Mouse (Mus musculus) NIH3T3 (cell line): ENCODE data around the gene Ddias.
A peak's percentile ranks its signal among the peaks of the same experiment; 100 is the strongest.
"Not testable (repeated sequence)": the region's sequence is repeated elsewhere in the genome, so short reads cannot be mapped to it uniquely, and the experiment has no call there.

Experiments
- DNase-seq: peaks from one replicate; pipeline ENCODE4 v3.0.0-alpha.2; 2012; ENCODE audit warnings: low read depth

The Ddias gene

DNA sequence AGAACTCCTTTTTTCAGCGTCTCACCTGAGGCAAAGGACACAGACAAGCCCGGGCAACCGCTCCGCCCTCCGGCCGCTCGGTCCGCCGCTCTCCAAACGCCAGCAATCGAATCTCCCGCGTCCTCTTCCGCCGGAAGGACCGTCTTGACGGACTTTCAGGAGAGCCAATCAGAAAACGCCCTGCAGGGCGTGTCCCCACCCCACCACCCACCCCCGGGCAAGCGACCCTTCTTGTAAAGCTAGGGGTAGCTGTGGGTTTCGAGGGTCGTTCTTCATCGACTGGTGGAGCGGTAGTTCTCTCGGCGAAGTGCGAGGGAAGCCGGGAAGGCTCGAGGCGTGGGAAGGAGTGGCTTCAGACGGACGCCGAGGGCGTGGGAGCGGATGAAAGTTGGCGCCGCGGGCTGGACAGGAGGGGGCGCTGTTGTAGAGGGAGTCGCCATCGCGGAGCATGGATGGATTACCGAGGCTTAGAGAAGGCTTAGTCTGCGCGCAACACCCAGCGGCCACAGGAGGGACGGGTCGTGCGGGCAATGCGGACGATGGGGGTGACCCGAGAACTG lies at the start of gene Ddias, which contains the start of gene Prcp:
Gene Ddias, minus strand, starts transcription at position 132 of the 560 bp plus-strand sequence.
Gene Prcp, plus strand, starts transcription at position 355 of the 560 bp plus-strand sequence.
- peak; percentile 96 for DNase-seq

DNA sequence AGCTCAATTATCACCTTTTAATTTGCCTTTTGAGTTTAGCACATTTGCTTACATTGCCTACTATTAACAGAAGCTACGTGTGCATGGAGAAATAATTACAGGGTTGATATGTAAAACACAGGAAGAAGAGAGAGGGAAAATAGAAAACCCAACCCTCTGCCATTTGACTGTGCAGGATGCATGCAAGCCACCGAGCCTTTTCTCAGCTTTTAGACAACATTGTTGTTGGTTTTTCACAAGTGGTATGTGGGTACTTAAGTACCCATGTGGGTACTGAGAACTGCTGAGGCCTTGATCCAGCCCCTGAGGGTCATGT lies 46.8 kb upstream of the Ddias start:
- DNase-seq: no peak

DNA sequence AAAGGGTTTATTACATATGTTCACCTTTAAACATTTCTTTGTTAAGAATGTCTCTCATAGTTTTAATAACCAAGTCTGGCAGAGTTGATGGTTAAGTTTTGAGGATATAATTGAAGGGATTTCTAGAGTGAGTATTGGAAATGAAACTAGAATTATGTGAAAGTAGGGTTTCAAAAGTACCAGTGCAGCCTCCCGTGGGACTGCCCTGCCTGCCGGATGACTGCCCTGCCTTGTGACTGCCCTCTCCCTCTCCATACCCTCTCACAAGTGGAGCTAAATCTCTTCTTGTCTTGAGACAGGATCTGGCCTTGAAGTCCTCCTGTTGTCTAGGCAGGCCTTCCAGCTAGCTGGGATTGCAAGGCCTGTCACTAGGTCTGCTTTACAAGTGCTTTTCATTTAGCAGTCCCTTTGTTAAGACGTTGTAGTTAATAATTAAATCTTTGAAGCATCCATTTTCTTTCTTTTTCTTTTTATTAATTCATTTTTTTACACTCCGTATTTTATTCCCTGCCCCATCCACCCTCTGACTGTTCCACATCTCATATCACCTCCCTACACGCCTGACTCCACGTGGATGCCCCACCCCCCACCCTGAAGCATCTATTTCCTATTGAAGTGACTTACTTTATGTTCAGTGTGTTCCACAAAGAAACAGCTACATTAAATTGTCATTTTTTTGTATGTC lies 46.3 kb upstream of the Ddias start:
- DNase-seq: no peak

DNA sequence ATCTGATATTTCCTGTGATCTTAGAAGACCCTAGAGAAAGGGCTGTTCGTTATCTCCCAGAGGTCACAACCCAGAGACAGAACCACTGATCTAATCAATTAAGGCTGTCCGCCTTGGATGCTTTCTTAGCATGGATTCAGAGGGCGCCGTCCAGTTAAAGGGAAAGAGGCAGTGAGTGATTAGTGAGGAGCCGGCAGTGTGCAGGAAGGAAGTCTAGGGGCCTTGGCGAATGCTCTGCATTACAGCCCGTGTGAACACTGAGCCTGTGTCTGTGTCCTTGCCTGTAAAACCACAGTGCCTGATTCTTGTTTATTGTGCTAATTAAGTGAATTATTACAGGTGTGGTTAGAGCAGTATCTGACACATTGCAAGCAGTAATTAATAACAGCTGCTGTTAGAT lies 30.2 kb upstream of the Ddias start:
- DNase-seq: not testable (repeated sequence)

DNA sequence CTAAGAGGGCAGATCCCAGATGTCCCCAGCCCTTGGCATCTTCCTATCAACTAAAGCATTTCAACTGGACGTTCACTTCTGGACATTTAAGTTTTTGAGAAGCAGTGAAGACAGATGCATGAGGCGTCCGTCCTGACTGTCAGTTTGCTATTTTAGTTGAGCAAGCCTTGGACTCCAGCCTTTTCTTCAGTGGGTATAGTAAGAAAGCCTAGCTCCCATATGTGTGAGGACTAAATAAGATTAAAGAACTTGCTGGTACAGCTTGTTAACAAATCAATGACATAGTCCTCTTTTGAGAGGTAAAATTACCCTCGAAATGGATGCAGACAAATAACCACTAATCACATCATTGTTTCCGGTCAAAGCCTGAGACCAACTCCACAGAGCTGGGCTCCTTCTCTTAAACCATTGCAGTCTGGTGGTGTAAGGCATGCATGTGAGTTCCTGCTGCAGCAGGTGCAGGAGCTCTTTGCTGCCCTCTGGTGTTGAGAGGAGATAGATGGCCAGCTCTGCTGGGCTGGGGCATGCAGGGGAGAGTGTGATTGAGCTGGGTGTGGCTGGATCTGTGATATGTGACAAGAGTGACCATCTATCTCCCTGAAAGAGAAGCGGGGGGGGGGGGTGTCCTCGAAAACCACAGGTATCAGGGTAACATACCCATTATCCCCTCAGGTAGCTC lies 29.5 kb upstream of the Ddias start:
- peak; percentile 87 for DNase-seq

DNA sequence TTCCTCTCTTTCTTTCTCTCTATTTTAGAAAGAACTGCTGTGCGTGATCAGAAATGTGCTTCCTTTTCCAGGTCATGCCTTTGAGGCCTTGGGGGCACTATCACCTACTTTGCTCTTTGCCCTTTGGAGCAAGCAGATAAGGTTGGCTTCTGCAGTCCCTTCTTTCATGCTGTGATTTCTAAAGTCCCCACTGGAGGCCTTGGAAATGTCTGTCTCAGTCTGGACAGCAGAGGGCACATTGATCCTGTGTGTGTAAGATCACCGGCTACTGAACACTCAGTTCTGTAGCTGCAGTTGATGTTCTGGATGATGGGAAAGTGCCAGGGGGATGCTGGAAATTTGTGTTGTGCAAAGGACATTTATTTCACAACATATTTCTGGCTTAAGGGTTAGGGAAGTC lies 23.0 kb upstream of the Ddias start:
- DNase-seq: peak; percentile 50

DNA sequence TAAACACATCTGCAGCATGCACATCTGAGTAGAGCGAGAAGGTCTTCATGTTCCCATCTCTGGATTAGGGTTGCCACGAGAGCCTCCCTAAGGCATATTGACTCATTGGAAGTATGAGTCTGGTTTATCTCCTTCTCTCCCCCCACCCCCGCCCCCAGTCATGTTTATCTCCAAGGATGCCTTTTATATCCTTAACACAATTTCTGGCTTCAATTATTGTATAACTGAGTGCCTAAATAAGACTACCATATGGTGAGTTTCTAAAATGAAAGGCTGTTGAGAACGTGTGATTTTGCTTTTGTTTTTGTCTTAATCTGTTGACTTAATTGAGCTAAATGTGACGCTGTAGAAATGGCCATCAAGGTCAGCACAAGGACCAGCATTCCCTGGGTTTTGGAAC lies 22.0 kb upstream of the Ddias start:
- no peak for DNase-seq

DNA sequence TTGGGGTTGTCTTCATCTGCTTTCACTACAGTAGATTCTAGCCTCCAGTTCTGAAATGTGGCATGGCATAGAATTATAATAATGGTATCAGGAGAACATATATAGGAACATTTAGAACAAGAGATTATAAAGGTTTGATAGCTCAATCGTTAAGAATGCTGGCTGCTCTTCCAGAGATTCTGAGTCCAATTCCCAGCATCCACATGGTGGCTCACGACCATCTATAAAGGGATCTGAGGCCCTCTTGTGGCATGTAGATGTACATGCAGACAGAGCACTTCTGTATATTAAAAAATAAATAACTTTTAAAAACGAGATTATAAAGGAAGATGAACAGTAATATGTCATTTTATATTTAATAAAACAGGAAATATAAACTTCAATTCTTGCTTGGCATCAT lies 19.4 kb upstream of the Ddias start:
- peak; percentile 41 for DNase-seq

DNA sequence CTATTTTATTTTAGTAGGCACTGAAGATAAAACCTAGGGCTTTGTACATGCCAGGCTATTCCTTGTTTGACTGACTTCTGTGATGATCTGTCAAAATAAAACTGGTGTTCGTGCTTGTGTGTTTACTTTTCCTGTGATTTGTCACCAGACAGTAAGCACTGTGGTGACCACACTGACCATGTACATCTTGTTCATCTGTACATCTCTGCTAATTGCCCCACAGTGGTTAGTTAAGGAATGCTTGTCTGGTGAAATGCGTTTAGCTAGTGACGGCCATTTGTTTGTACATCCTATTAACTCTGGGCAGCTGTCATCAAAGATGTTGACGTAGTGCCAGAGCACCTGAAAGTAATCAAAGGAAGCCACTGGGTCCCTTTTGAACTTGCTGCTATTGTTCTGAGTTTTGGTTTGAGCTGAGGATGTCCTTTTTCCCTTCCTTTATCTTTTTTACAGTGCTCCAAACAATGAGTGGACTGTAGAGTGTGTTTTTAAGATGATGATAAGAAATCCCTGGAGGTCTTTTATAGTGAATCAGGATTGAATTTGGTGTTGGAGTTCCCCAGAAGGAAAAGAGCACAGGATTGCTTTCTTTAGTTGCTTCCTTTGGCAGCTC lies 16.7 kb upstream of the Ddias start:
- peak; percentile 4 for DNase-seq

DNA sequence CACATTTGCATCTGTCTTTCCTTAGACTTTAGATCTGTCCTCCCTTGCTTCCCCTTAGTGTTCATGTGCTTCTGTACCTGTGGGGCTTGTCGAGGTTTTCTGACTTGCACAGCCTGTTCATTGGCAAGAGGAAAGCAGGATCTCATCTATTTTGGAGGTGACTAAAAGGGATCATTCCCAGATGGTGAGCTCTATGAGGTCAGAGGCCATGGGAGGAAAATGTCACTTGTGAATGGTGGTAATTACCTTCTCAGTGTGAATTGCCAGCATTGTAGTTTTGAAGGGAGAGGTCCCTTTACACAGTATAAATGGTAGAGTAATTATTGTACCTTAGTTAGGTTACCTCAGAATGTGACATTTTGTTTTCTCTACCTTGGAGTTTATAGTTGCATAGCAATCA lies 16.2 kb upstream of the Ddias start:
- no peak for DNase-seq

DNA sequence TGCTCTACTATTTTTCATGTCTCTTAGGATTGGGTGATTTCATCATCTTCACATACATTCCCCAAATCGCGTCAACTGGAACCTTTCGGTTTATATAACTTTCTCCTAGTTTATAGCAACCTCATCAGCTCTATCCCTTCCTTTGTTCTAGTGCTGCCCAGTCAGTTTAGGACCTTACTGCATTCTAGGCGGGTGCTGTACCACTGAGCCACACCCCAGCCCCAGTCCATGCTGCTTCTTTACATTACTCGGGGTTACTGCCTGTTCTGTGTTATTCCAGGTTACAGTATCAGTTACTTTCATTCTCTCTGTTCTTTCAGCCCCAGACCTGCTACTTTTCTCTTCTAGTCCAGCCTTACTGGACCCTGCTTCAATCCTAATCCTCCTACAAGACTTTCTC lies 13.2 kb upstream of the Ddias start:
- DNase-seq: no peak

DNA sequence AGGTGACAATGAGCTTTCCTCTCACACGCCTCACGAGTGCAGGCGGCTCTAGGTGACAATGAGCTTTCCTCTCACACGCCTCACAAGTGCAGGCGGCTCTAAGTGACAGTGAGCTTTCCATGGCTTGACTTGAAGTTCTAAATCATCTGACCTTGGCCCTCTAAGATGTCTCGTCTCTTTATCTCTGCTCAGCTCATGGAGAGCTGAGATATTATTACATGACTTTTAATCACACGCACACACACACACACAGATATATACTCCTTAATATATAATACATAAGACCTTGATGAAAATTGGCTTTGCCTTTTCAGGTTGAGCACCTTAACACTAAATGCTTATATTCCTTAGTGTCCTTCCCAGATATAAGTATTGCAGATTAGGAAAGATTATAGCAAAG lies 12.8 kb upstream of the Ddias start:
- no peak for DNase-seq

DNA sequence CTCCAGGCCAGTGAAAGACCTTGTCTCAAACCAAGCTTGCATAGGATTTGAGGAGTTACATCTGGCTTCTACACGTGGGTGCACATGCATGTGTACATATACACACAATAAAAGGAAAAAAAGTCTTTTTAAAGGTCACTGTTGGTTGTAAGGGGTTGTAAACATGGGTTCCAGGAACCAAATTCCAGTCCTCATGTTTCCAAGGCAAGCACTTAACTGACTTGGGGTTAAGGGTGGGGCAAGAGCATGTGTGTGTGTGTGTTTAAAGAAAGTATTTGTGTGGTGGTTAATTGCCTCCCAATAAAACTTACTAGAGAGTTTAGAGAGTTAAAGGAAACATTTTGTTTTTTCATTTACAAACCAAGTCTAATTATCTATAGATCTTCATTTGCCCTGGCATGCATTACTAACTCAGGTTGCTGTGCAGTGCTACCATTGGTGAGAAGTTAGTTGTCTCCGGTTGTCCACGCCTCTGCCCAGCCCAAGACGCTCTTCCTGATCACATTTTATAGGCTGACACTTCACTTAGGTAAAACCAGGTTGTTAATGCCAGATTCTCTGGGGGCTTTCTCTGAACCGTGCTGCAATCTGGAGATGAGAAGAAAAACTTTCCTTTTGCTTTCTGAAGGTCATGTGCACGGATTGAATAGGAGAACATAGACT lies 11.1 kb upstream of the Ddias start:
- DNase-seq: no peak

DNA sequence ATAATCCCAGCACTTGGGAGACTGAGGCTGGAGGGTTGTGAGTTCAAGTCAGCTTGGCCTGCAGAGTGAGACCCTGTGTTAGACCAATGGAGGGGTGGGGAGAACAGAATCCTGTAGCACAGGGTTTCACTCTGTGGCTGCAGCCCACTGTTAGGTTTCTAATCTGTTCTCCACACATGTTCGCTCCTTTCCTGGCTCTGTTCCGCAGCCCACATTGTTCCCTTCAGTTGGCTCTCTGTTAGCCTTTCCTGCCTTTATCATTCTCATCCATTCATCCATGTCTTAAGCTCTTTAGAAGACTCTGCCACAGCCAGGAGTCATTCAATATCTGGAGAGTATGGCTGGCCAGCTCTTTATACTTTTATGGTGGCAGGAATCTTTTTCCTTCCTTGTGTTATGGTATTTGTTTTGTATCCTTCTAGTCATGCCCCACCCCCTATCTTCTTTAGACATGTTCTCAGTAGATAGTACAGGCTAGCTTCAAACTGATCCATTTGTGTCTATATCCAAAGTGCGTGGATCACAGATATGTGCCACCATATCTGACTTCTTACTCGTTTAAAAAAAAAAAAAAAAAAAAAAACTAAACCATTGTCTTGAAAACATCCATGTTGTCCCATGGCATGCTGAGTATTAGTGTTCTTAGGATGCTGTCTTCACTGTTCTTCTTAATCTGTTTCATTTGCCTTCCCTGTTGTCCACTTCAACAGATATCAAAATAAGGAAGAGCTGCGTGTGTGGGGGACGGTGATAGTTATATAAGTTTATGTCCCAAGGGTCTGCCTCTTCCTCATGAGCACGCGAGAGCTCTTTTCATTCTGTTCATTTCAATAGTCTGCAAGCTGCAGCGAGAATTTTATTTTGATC lies 10.0 kb upstream of the Ddias start:
- no peak for DNase-seq

DNA sequence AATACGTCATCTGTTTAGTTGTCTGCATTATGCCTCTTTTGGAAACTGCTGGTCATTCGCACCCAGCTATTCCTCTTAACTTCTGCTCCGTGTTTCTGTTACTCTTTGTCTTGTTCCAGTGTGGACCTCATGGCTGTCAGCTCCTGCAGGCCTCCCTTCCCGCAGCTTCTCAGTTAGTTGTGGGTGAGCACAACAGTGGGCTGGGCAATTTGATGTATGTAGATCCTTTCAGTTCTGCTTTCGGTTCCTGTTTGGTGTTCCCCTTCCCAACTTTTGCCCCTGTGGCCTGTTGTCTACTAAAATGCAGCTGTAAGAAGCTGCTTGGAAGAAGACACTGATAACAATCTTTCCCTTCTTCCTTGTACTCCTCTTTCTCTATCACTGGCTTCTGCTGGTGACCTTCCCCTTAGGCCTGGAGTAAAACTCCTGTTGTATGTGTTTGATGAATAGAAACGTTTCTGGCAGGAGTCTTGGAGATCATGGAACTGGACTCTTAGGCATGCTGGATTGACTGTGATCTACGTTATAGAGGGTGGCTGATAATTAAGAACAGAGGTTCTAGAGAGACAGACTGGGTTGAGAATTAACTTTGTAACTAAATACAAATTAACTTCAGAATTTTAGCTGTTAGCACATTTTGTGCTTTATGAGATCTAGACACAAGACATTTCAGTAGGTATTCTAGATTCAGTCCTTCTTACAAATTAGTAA lies 4.7 kb upstream of the Ddias start:
- no peak for DNase-seq

DNA sequence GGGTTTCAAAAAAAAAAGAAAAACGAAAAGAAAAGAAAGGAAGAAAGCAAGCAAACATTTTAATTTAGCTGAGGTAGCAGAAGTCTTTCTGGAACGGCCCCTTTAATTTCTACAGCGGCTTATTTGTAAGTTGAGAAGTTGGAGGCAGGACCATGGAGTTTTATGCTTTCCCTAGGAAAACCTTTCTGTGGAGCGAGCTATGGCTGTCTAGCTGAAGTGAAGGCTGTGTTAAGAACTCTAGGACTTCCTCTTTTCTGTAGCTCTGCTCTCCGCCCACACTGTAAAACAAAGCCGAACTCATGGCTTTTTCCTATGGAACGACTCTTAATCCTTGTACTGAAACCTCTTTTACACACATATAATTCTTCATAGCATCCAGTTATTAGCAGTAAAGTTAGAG lies 2.5 kb upstream of the Ddias start:
- peak; percentile 39 for DNase-seq

DNA sequence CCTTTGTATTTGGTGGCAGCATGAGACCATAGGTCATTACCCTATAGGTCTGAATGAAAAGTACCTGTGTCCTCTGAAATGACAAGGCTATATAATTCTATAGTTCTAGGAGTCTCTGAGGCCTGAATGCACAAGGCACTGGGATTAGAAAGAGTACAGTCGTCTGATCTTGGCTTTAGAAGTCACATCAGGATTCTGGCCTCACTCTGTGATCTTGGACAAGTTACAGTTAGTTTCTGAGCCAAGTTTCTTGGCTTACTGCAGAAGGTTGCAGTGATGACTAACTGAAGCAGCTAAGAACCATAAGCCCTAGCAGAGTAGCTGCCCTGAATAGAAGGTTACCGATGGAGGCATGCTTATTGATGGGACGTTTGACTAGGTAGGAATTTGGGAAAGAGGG lies 2.0 kb upstream of the Ddias start:
- DNase-seq: peak; percentile 78

DNA sequence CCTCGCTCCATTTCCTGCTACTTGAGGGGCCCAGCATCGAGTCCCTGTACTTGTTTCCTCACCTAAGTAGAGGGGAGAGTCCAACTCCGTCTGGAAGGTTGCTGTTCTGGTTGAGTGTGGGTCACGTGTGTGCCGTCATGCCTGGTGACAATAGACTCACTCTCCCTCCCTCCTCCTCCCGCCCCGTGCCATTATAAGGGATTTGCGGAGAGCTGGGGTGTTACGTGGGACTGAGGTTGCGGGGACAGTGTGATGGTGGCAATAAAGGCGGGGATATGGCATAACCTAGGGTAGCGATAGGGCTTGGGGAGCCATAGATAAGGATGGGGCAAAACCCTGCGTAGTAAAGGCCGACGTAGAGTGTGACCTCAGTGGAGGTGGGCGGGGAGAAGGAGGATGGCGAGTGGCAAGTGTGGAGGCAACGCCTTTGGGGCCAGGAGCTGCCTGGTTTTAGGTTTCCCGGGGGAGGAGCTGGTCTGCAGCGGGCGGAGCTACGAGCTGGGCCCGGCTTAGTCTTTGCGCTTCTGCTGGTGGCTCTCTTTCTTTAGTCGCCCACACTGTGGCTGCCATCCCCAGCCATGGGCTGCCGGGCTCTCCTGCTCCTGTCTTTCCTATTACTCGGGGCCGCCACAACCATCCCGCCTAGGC lies 838 bp upstream of the Ddias start:
- peak; percentile 93 for DNase-seq

DNA sequence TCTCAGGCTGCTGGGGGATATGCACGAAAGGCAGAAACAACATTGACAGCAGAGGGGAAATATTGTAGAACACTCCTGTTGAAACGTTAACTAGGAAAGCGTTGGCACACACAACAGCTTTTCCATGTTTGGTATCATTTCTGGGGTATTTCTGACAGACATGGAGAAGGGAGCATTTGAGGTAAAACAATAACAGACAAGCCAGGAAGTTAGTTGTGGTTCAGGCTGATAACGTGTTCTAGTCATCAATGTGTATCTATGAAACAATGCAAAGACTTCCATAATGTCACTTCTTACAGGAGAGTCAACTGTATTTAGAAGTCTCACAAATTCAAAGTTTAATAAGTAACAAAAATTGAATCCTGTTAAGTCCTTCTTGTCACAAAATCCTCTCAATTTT lies 2.5 kb downstream of the Ddias start:
- no peak for DNase-seq

DNA sequence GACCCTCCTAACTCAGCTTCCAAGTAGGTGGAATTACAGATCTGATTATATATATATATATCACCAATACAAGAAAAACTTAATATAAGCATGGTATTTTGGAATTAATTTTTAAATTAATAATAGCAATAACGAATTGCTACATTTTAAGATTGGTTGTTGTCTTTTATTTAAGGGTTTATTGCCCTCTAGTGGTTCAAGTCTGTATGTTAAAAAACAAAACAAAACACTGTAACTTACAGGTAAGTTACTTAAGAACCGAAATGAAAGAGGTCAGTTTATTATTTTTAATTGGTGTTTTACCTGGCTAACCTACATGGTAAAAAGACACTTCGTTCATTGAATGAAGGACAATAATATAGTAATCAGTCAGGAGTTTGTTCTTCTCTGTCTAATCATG lies 3.9 kb downstream of the Ddias start:
- DNase-seq: peak; percentile 66

DNA sequence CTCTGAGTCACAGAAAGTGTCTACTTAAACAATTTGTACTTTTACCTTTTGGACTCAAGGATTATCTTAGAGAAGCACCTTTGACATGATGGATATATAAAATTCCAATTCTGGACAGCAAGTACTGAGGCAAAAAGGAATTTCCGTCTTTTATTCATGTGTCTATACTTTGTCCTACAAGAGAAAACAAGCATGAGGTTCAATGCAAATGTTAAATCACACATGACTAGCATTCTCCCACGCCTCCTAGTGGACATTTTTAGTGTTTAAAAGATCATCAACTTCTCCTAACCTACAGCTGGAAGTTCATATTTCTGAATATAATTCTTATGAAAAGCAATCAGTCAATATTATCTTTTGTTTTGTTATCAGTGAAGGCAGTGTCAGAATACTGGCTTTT lies 7.5 kb downstream of the Ddias start:
- peak; percentile 86 for DNase-seq
